Mouse (Mus musculus) cerebellum, adult 11 months (tissue): ENCODE measurements at regions not wholly inside any gene's neighbourhood (a gene's known extent, or its start where the extent isn't known, plus 50 kb on each side); places are given as distances from the start of the nearest gene placed in this dataset.
"Not testable (repeated sequence)": the region's sequence is repeated elsewhere in the genome, so short reads cannot be mapped to it uniquely, and the experiment has no call there.

Experiments used
- DNase-seq: peaks from one replicate; pipeline ENCODE4 v3.0.0; 2022

GRCm38 (mm10) chr1:164541711-164542110 is 83.6 kb upstream of the Atp1b1 start:
- no peak for DNase-seq

DNA sequence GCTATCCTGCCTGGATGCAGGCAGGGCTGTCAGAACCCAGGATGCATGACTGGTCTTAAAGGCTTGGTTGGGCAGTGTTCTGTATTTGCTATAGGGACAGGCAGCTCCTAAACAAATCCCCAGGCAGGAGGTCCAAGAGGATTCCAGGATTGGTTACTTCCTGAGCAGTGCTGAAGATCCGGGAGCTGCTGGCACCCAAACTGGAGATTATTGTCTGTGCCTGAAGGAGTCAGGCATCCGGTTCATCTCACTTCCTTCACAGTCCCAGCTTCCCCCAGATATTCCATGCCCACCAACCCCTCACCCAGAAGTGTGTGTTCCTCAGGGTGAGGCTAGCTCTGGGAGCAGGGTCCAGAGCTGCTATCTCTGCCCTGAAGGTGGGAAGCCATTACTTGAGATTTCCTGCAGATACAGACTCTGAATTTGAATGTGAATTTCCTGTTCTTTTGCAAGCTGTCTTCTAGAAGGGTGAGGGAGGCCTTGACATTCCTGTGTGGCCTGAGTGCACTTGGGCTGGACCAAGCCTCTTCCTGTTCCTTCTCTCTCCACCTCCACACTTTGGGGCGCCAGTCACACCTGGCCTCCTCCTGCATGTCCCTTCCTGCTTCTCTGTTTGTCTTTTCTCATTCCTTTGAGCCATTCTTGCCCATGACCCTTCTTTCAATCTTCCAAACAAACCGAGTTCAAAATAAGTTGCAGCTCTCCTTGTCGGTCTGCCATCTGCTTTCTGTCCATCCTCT is 80.3 kb upstream of the Atp1b1 start:
- no peak for DNase-seq

GRCm38 (mm10) chr1:164537324-164537948 is 79.3 kb upstream of the Atp1b1 start:
- DNase-seq, result no peak

DNA sequence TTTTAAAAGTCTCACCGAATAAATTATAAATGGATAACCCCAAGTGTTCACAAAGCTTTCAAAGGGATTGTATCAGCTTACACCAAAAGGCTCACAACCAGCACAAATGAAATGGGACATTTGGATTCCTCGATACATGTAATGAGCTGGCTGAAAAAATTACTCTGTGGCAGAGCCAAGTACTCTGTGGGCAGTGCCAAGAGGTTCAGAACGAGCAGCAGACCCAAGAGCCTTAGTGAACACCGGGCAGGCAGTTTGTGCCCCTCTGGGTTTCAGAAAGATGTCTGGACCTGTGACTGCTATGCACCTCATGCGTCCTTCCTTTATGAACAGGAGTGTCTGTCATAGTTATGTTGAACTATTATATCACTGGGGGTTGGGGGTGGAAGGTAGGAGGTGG is 74.0 kb upstream of the Atp1b1 start:
- no peak for DNase-seq

DNA sequence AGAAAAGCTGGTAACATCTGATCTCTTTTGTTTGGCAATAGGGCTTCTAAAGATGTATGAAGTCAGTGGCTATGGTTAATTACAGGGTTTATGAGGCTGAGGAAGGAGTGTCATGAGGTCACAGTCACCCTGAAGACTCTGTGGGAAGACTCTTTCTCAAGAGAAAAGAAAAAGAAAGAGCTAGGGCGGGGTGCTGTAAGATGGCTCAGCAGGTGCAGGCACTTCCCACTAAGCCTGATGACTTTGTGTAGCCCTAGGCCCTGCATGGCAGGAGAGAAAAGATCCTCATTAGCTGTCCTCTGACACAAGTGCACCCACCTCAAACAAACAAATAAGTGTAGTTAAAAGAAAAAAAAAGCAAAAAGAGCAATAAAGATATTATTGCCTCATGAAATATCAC is 73.6 kb upstream of the Atp1b1 start:
- DNase-seq, result no peak

DNA sequence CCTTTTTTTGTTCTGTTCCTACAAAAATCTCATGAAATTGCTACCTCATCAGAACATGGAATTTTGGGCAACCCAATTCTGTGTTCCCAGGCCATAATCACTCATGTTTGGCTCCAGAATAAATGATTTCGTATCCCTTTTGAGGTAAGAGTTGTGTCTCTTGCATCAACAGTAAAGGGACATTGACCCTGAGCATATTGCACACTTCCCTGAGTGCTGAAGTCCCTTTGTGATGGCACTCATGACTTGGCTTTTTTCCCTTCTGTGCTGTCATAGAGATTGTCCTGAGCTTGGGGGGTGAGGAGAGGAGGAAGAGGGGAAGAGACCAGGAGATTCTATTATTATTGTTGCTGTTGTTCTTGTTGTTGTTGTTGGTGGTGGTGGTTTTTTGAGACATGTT is 68.6 kb upstream of the Atp1b1 start:
- DNase-seq, result no peak

DNA sequence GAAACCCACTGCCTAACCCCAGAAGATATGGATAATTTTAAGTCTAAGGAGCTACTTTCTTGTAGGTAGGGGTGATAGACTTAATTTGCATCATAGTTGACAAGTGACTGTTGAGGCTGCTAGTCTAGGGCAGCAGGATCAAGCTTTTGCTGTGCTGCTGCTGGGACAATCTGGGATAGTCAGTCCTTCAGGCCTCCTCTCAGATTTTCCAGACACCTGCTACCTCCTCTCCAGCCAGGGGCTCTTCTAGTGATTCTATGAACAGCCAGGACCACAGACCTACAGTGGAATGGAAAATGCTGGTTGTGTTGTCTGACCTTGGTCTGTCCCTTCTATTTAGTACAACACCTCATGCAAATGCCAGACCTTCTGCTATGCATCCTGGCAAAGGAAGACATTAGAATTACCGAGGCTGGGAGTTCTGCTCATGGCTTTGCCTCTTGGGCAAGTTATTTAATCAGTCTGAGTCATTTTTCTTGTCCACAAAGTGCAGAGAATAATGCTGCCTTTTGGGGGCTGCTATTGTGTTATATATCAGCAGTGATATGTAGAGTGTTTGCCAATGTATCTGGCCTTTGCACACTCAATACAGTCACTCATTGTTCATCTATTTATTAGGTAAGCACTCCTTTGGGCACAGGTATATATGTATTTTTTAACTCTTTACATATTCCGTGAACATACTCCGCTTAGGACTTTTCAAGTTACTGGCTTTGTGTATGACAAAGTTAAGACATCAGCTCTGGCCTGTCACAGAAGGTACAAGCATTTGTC is 64.4 kb upstream of the Atp1b1 start:
- no peak for DNase-seq

GRCm38 (mm10) chr1:164521371-164522130 is 63.4 kb upstream of the Atp1b1 start:
- DNase-seq, result no peak

GRCm38 (mm10) chr1:164518866-164519265 is 60.7 kb upstream of the Atp1b1 start:
- DNase-seq, result no peak

- no peak for DNase-seq
These were observed 60.2 kb upstream of the Atp1b1 start for GRCm38 (mm10) chr1:164518308-164518707.

- not testable (repeated sequence) for DNase-seq
These were observed 59.2 kb upstream of the Atp1b1 start for GRCm38 (mm10) chr1:164517362-164517761.

DNA sequence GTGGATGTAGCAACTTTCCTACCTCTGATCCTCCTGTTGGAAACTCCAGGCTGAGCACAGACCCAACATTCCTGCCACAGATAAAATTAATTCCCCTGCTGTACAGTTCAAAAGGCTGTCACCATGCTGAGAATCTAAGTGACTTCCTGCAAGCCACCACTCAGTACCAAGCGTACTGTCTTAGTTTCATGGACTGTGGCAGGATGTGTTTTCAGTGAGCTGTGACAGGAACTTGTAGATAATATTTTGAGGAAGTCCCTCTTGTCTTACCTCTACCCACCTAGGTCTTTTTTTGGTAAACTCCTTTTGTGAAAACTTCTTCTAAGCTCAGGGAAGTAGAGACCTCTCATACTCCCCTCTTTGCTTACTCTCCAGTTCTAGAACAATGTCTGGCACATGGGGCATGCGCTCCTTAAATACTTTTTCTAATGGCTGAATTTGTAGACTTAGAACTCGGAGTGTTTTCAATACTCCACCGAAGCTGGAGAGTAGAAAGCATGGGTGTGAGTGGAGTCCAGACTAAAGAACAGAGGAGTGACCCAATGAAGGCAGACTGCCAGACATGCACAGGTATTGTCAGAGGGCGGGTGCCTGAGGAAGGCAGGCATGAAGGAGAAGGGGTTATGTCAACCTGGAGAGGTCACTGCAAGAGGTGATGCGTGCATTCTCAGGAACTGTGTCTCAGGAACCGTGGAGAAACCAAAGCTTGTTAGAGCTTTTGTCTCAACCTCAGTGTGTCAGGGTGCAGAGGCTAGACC is 53.7 kb upstream of the Atp1b1 start:
- DNase-seq, result no peak

DNA sequence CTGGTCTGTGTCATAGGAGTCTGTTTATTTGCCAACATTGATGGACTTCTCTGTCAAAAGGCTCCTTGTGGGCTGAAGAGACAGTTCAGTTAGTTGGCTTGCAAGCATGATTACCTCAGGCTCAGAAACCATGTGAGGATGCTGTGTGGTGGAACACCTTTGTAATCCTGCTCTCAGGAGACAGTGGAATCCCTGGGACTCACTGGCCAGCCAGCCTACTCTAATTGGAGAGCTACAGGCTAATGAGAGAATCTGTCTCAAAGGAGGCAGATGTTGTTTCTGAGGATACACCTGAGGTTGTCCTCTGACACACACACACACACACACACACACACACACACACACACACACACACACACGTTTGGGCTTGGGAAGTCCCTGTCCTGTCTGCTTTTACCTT is 51.1 kb upstream of the Atp1b1 start:
- DNase-seq, result no peak

GRCm38 (mm10) chr1:164508556-164508955 is 50.4 kb upstream of the Atp1b1 start:
- no peak for DNase-seq

DNA sequence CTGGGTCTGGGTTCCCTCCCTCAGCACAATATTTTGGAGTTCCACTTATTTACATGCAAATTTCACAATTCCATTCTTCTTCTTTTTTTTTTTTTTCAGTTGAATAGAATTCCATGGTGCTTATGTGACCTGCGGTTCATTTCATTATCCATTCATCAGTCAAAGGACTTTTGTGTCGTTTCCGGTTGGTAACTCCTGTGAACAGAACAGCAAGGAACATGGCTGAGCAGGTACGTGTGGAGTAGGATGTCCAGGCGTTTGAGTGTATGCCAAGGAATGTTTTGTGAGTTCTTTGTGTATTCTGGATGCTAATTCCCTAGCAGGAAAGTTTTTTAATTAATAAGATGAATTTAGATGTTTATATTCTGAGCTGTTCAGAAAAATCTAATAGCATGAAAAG is 50.0 kb upstream of the Atp1b1 start:
- no peak for DNase-seq
